Mouse (Mus musculus): ENCODE measurements around the gene Rnf10. TPM values are rescaled to one million over a fixed set of nuclear protein-coding genes. Genes with fewer than 3 reads are reported as not detected.

The Rnf10 gene
- polyA plus RNA-seq, 1 experiment from 2014 or later = 75.0 TPM

DNA sequence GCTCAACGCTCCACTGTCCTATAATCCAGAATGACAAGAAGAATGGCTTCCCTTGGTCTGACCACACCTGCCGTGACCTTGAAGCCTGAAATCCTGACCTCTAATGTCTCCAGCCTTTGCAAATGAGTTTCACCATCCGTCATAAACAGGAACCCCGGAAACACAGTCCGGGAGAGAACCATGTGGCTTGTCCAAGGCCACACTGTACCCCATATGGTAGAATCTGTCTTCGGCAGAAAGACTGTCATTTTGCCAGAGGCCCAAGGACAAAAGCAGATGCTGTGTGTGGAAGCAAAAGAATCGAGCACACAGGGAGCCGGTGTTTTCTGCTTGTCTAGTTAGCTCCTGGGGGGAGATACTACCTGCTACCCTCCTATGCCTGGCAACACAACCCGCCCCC is 60.2 kb downstream of the Rnf10 start:
- no peaks in the 10 kb centered on the region for H3K27me3 ChIP-seq (ENCODE audit: control insufficient read depth, insufficient read depth, low read length)
- H3K36me3 ChIP-seq (replicated peaks; ENCODE audit: control insufficient read depth, insufficient read depth, low read depth, low read length) = no peaks in the 10 kb centered on the region
- H3K4me3 ChIP-seq (ENCODE audit: low read depth, low read length) = no peak overlapping the region
- peaks cover 4% of the 10 kb centered on the region; the same call in 1 of the 2 replicates for H3K4me1 ChIP-seq (ENCODE audit: control insufficient read depth, insufficient read depth, low read length)
- no peak overlapping the region for H3K27ac ChIP-seq (replicated peaks; ENCODE audit: low read depth, low read length)
- ATAC-seq (replicated peaks; ENCODE audit: insufficient number of reproducible peaks, low FRiP score, low TSS enrichment, low read depth) (no peak), DNase-seq (ENCODE audit: low spot score) (no peak)
- no peak overlapping the region for H3K4me2 ChIP-seq (ENCODE audit: low read depth, low read length)
- H3K9me3 ChIP-seq (replicated peaks; ENCODE audit: control insufficient read depth, low read length) = no peaks in the 10 kb centered on the region
- 75% methylated on average over 9 of the region's 9 CpGs for WGBS
- no peak overlapping the region for H3K9ac ChIP-seq (replicated peaks; ENCODE audit: low read length)

GRCm38 (mm10) chr5:115210380-115210779 is 62.3 kb downstream of the Rnf10 start:
- WGBS = 9% methylated on average over 1 of the region's 1 CpGs
- Histone ChIP-seq H3K4me2 (ENCODE audit: low read depth, low read length) (no peak overlapping the region), H3K4me1 (ENCODE audit: control insufficient read depth, insufficient read depth, low read length) (peaks cover 2% of the 10 kb centered on the region; the same call in 1 of the 2 replicates), H3K36me3 (replicated peaks; ENCODE audit: control insufficient read depth, insufficient read depth, low read depth, low read length) (no peaks in the 10 kb centered on the region), H3K9me3 (replicated peaks; ENCODE audit: control insufficient read depth, low read length) (no peaks in the 10 kb centered on the region), H3K9ac (replicated peaks; ENCODE audit: low read length) (no peak overlapping the region), H3K27me3 (ENCODE audit: control insufficient read depth, insufficient read depth, low read length) (no peaks in the 10 kb centered on the region), H3K27ac (replicated peaks; ENCODE audit: low read depth, low read length) (no peak overlapping the region), H3K4me3 (ENCODE audit: low read depth, low read length) (no peak overlapping the region)
- ATAC-seq (replicated peaks; ENCODE audit: insufficient number of reproducible peaks, low FRiP score, low TSS enrichment, low read depth) (no peak), DNase-seq (ENCODE audit: low spot score) (peak; percentile 55)

DNA sequence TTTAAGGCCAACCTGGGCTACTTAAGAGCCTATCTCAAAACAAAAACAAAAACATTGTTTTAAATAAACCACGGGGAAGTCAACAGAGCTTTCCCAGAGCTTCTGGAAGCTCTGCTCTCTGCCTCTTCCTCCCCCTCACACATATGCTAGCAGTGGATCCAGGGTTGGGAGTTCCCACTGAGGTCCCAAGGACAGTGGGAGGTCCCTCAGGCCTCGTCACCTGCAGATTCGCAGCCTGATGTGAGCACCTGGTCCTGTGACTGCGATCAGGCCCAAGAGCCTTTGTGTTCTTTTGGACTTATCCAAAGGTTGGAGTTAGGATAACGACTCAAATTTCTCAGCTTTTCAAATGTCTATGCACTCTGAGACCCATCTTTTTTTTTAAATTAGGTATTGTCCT is 64.1 kb downstream of the Rnf10 start:
- no peak overlapping the region for H3K9ac ChIP-seq (replicated peaks; ENCODE audit: low read length)
- 56% methylated on average over 5 of the region's 5 CpGs for WGBS
- H3K4me1 ChIP-seq (ENCODE audit: control insufficient read depth, insufficient read depth, low read length) = peaks cover 3% of the 10 kb centered on the region; the same call in 1 of the 2 replicates
- DNase-seq (ENCODE audit: low spot score) (no peak), ATAC-seq (replicated peaks; ENCODE audit: insufficient number of reproducible peaks, low FRiP score, low TSS enrichment, low read depth) (no peak)
- H3K27me3 ChIP-seq (ENCODE audit: control insufficient read depth, insufficient read depth, low read length) = no peaks in the 10 kb centered on the region
- H3K4me3 ChIP-seq (ENCODE audit: low read depth, low read length) = no peak overlapping the region
- no peak overlapping the region for H3K4me2 ChIP-seq (ENCODE audit: low read depth, low read length)
- H3K36me3 ChIP-seq (replicated peaks; ENCODE audit: control insufficient read depth, insufficient read depth, low read depth, low read length) = no peaks in the 10 kb centered on the region
- no peak overlapping the region for H3K27ac ChIP-seq (replicated peaks; ENCODE audit: low read depth, low read length)
- no peaks in the 10 kb centered on the region for H3K9me3 ChIP-seq (replicated peaks; ENCODE audit: control insufficient read depth, low read length)

- Histone ChIP-seq H3K4me3 (ENCODE audit: low read depth, low read length) (no peak overlapping the region), H3K9ac (replicated peaks; ENCODE audit: low read length) (no peak overlapping the region), H3K27ac (replicated peaks; ENCODE audit: low read depth, low read length) (no peak overlapping the region), H3K4me1 (ENCODE audit: control insufficient read depth, insufficient read depth, low read length) (peaks cover 3% of the 10 kb centered on the region; the same call in 1 of the 2 replicates), H3K36me3 (replicated peaks; ENCODE audit: control insufficient read depth, insufficient read depth, low read depth, low read length) (no peaks in the 10 kb centered on the region), H3K4me2 (ENCODE audit: low read depth, low read length) (no peak overlapping the region), H3K9me3 (replicated peaks; ENCODE audit: control insufficient read depth, low read length) (no peaks in the 10 kb centered on the region), H3K27me3 (ENCODE audit: control insufficient read depth, insufficient read depth, low read length) (no peaks in the 10 kb centered on the region)
- no peak for DNase-seq (ENCODE audit: low spot score)
- ATAC-seq (replicated peaks; ENCODE audit: insufficient number of reproducible peaks, low FRiP score, low TSS enrichment, low read depth) = no peak
- 16% methylated on average over 9 of the region's 16 CpGs for WGBS
Observed at GRCm38 (mm10) chr5:115207892-115208291, 64.8 kb downstream of the Rnf10 start.

GRCm38 (mm10) chr5:115207244-115207643 is 65.5 kb downstream of the Rnf10 start:
- Histone ChIP-seq H3K4me3 (ENCODE audit: low read depth, low read length) (no peak overlapping the region), H3K27me3 (ENCODE audit: control insufficient read depth, insufficient read depth, low read length) (no peaks in the 10 kb centered on the region), H3K9me3 (replicated peaks; ENCODE audit: control insufficient read depth, low read length) (no peaks in the 10 kb centered on the region), H3K27ac (replicated peaks; ENCODE audit: low read depth, low read length) (no peak overlapping the region), H3K36me3 (replicated peaks; ENCODE audit: control insufficient read depth, insufficient read depth, low read depth, low read length) (no peaks in the 10 kb centered on the region), H3K4me2 (ENCODE audit: low read depth, low read length) (no peak overlapping the region), H3K9ac (replicated peaks; ENCODE audit: low read length) (no peak overlapping the region), H3K4me1 (ENCODE audit: control insufficient read depth, insufficient read depth, low read length) (peaks cover 3% of the 10 kb centered on the region; the same call in 1 of the 2 replicates)
- DNase-seq (ENCODE audit: low spot score) (no peak), ATAC-seq (replicated peaks; ENCODE audit: insufficient number of reproducible peaks, low FRiP score, low TSS enrichment, low read depth) (no peak)
- WGBS = 64% methylated on average over 5 of the region's 5 CpGs

GRCm38 (mm10) chr5:115204562-115205311 is 68.0 kb downstream of the Rnf10 start:
- Histone ChIP-seq H3K27ac (replicated peaks; ENCODE audit: low read depth, low read length) (no peak overlapping the region), H3K9me3 (replicated peaks; ENCODE audit: control insufficient read depth, low read length) (no peaks in the 10 kb centered on the region), H3K4me2 (ENCODE audit: low read depth, low read length) (peak overlapping the region; percentile 46), H3K9ac (replicated peaks; ENCODE audit: low read length) (peak overlapping the region; percentile 51), H3K4me3 (ENCODE audit: low read depth, low read length) (peak overlapping the region; percentile 14), H3K27me3 (ENCODE audit: control insufficient read depth, insufficient read depth, low read length) (no peaks in the 10 kb centered on the region), H3K4me1 (ENCODE audit: control insufficient read depth, insufficient read depth, low read length) (peaks cover 3% of the 10 kb centered on the region; the same call in 1 of the 2 replicates), H3K36me3 (replicated peaks; ENCODE audit: control insufficient read depth, insufficient read depth, low read depth, low read length) (no peaks in the 10 kb centered on the region)
- DNase-seq (ENCODE audit: low spot score) = peak; percentile 71
- WGBS = 5% methylated on average over 31 of the region's 31 CpGs
- peak; percentile 84 for ATAC-seq (replicated peaks; ENCODE audit: insufficient number of reproducible peaks, low FRiP score, low TSS enrichment, low read depth)

DNA sequence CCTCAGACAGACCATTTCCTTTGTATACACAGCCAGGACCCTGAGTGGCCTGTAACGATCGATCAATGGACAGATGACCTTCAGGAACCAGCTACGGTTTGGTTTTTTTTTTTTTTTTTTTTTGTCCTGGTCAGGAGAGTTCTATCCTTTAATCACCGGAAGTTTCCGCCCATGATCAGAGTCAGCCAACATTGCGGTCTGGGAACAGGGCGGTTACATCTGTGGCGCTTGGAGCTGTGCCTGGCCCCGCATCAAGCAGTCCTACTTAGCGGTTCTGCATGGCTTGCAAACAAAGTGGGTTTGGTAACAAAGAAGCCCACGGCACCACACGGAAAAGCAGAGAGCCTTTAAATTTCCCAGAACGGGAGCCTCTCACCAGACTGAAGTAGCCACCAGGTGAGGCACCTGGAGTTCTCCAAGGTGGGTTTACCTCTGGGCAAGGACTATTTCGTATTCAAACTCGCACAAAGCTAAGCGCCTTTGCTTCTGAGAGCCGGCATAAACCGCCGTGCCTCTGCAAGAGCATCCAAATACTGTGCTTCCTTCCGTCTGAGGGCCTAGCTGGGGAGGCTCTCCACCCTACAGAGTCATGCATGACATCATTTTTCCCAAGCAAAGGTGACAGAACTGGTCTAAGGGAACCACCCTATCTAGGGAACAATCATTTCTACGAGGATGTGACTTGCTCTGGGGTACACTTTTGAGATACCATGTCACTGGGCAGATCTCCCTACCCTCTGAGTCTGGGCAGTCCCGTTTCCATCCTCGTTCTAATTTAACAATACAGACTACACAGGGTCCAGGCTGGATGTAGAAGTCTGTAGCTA is 68.8 kb downstream of the Rnf10 start:
- Histone ChIP-seq H3K4me1 (ENCODE audit: control insufficient read depth, insufficient read depth, low read length) (peaks cover 3% of the 10 kb centered on the region; the same call in 1 of the 2 replicates), H3K36me3 (replicated peaks; ENCODE audit: control insufficient read depth, insufficient read depth, low read depth, low read length) (no peaks in the 10 kb centered on the region), H3K9ac (replicated peaks; ENCODE audit: low read length) (peak overlapping the region; percentile 51), H3K9me3 (replicated peaks; ENCODE audit: control insufficient read depth, low read length) (no peaks in the 10 kb centered on the region), H3K27ac (replicated peaks; ENCODE audit: low read depth, low read length) (no peak overlapping the region), H3K4me2 (ENCODE audit: low read depth, low read length) (peak overlapping the region; percentile 46), H3K27me3 (ENCODE audit: control insufficient read depth, insufficient read depth, low read length) (no peaks in the 10 kb centered on the region), H3K4me3 (ENCODE audit: low read depth, low read length) (peak overlapping the region; percentile 14)
- peak; percentile 67; the same call in 1 of the 2 replicates for ATAC-seq (replicated peaks; ENCODE audit: insufficient number of reproducible peaks, low FRiP score, low TSS enrichment, low read depth)
- WGBS = 13% methylated on average over 23 of the region's 23 CpGs
- peak; percentile 31 for DNase-seq (ENCODE audit: low spot score)

Measured in embryonic facial prominence, embryonic 11.5 days (tissue).